Mouse (Mus musculus): ENCODE results near the gene Gm13043. TPM values are rescaled to one million over a fixed set of nuclear protein-coding genes. Genes with fewer than 3 reads are reported as not detected.
"Not testable (repeated sequence)": the region's sequence is repeated elsewhere in the genome, so short reads cannot be mapped to it uniquely, and the experiment has no call there.

Gene Gm13043
- polyA plus RNA-seq (2016; fragmentation: Nextera tagmentation; extraction: Ambion mirVana), result not detected in 2 replicates

GRCm38 (mm10) chr4:143511043-143511442, at the start of gene Gm13043:
Gene Gm13043, plus strand, starts transcription at chr4:143511343.
- Histone ChIP-seq H3K4me2 (replicated peaks) (no peak within 1 kb of the TSS), H3K27ac (no peak within 1 kb of the TSS), H3K27me3 (replicated peaks) (no peaks in the 10 kb centered on the region), H3K4me1 (no peaks in the 10 kb centered on the region), H3K4me3 (no peak within 1 kb of the TSS), H3K9ac (no peak within 1 kb of the TSS), H3K9me3 (no peaks in the 10 kb centered on the region), H3K36me3 (no peaks in the 10 kb centered on the region)
- WGBS, result 85% methylated on average over 3 of the region's 3 CpGs
- no peak for ATAC-seq (ENCODE audit: low FRiP score, low read depth)

DNA sequence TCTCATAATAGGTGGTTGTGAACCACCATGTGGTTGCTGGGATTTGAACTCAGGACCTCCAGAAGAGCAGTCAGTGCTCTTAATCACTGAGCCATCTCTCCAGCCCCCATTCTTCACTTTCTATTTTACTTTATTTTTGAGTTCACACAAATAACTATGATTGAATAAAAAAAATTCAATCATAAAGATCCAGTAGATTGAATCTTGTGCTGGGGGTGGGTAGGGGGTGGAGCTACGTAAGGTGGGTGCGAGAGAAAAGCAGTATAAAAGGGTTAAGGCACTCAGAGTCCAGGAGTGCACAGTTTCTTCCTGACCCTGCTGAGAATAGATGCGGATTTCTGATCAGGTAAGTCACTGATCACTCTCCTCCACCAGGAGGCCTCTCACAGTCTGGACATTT, 24.5 kb downstream of the Gm13043 start, which contains the start of gene Gm13040:
Gm13040 (plus strand) TSS at position 301 of the 400 bp plus-strand sequence.
- WGBS, result no CpG with 5 or more reads among the region's 3 CpGs
- not testable (repeated sequence) for H3K36me3 ChIP-seq; H3K4me1 ChIP-seq; H3K27ac ChIP-seq; H3K4me3 ChIP-seq; H3K9me3 ChIP-seq; H3K27me3 ChIP-seq (replicated peaks); H3K4me2 ChIP-seq (replicated peaks); H3K9ac ChIP-seq; ATAC-seq (ENCODE audit: low FRiP score, low read depth)

- not testable (repeated sequence) for H3K4me3 ChIP-seq; H3K4me1 ChIP-seq; H3K9ac ChIP-seq; H3K36me3 ChIP-seq; H3K9me3 ChIP-seq; ATAC-seq (ENCODE audit: low FRiP score, low read depth); H3K27ac ChIP-seq; H3K4me2 ChIP-seq (replicated peaks); H3K27me3 ChIP-seq (replicated peaks)
- no CpG with 5 or more reads among the region's 3 CpGs for WGBS
These were observed 40.3 kb downstream of the Gm13043 start, which contains the start of the genes BC080695 and Gm13057 for GRCm38 (mm10) chr4:143551400-143551799. Gene BC080695, plus strand, starts transcription at chr4:143551700. Gene Gm13057, plus strand, starts transcription at chr4:143551709.

Other genes starting within 250 kb of the Gm13043 start
- 116 and 121 TPM in 2 replicates for gene Pdpn, start 211.8 kb upstream of the Gm13043 start, polyA plus RNA-seq (2016; fragmentation: Nextera tagmentation; extraction: Ambion mirVana)
- 0.79 and 0.86 TPM in 2 replicates for gene Lrrc38, start 161.6 kb upstream of the Gm13043 start, polyA plus RNA-seq (2016; fragmentation: Nextera tagmentation; extraction: Ambion mirVana)
- gene Pramel1, start 116.9 kb upstream of the Gm13043 start, polyA plus RNA-seq (2016; fragmentation: Nextera tagmentation; extraction: Ambion mirVana), result not detected in 2 replicates
- 21.3 and 23.0 TPM in 2 replicates for gene Pramef8, start 98.9 kb upstream of the Gm13043 start, polyA plus RNA-seq (2016; fragmentation: Nextera tagmentation; extraction: Ambion mirVana)
- not detected in 2 replicates for gene Oog4, start 61.0 kb upstream of the Gm13043 start, polyA plus RNA-seq (2016; fragmentation: Nextera tagmentation; extraction: Ambion mirVana)
- gene Gm13040, start 24.6 kb downstream of the Gm13043 start, polyA plus RNA-seq (2016; fragmentation: Nextera tagmentation; extraction: Ambion mirVana), result not detected in 2 replicates
- gene BC080695, start 40.4 kb downstream of the Gm13043 start, polyA plus RNA-seq (2016; fragmentation: Nextera tagmentation; extraction: Ambion mirVana), result not detected in 2 replicates
- gene Gm13057, start 40.4 kb downstream of the Gm13043 start, polyA plus RNA-seq (2016; fragmentation: Nextera tagmentation; extraction: Ambion mirVana), result not detected in 2 replicates
- not detected in 2 replicates for gene Gm13083, start 103.7 kb downstream of the Gm13043 start, polyA plus RNA-seq (2016; fragmentation: Nextera tagmentation; extraction: Ambion mirVana)
- gene Gm13088, start 145.9 kb downstream of the Gm13043 start, polyA plus RNA-seq (2016; fragmentation: Nextera tagmentation; extraction: Ambion mirVana), result not detected in 2 replicates
- gene Gm13089, start 191.4 kb downstream of the Gm13043 start, polyA plus RNA-seq (2016; fragmentation: Nextera tagmentation; extraction: Ambion mirVana), result not detected in 2 replicates
- gene Gm13078, start 208.1 kb downstream of the Gm13043 start, polyA plus RNA-seq (2016; fragmentation: Nextera tagmentation; extraction: Ambion mirVana), result not detected in 2 replicates

Measured in neural tube, embryonic 12.5 days (tissue).